Mouse (Mus musculus) right cerebral cortex, postnatal 25 days (tissue): Measurements from ENCODE around the gene Btg1-ps2.
"Not testable (repeated sequence)": the region's sequence is repeated elsewhere in the genome, so short reads cannot be mapped to it uniquely, and the experiment has no call there.

ENCODE experiments used
- DNase-seq: peaks from one replicate; pipeline ENCODE4 v3.0.0; 2022

Gene Btg1-ps2

DNA sequence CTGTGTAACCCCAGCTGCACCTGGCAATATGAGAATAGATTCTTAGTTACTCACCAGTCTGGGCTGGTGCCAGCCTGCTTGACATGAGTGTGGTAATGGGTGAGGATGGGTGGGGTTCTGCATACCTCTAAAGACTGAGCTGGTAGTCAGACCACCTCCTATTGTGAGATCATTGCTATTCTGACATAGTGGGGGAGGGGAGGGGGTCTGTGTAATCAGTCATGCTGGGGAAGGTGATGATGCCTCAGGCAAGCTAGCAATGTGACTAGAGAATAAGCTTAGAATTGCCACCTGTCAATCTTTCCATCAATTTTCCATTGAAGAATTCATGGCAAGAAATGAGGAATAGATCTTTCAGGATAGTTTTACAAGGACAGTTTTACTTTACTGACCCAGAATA is at the start of gene Btg1-ps2:
Gene Btg1-ps2 (minus strand): TSS at position 101 of the 400 bp plus-strand sequence.
- DNase-seq = not testable (repeated sequence)

DNA sequence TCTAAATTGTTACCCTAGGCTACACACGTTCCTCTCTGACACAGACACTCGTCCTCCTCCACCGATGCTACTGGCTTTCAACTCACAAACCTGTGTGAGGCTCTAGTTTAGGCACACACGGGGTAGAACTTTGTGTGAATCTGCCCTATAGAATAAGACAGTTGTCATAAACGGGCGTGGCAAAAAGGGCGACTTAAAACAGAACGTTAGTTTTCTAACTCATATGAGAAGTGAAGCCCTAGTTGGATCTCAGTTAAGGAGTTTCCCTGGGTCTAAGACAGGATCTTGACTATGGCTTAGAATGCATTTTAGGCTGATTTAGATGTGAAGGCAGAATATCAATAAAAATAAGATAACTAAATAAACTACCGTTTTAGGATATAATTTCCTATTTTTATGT is 42.1 kb upstream of the Btg1-ps2 start, which contains the start of gene Rhox11:
Gene Rhox11 (minus strand): TSS at position 101 of the 400 bp plus-strand sequence.
- DNase-seq = no peak

DNA sequence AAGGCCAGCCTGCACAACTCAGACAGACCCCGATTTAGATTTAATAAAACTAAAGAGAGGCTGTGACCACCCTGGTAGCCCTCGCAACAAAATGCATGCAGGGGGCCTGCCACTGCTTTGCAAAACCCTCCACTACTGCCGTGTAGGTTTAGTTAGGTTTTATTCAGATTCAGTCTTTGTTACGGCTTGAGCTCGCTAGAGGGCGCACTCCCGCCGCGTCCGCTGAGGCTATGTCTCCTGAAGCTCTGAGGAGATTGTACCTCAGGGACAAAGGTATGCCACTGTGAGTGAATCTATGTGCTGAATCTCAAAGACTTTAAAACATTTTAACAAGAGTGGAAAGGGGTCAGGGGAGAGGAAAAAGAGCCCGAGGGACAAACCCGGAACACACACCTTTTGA is 41.3 kb upstream of the Btg1-ps2 start:
- DNase-seq = peak; percentile 36

DNA sequence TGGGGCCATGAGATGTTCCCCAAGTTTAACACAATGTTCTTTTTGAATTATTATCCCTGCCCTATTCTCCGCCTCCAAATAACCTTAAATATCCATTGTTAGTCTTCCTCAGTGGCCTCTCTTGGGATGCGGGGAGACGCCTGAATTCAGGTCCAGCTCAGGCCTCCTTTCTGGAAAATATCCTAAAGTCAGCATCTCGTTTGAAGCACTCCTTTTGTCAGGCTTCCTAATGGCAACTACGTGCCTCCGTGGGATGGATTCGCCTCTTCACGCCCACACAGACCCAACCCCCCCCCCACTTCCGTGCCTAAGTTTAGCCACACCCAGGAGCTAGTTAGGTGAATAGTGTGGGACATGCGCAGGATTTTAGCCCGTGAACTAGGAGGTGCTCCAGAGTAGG is 23.3 kb upstream of the Btg1-ps2 start, which contains the start of gene Rhox10:
Gene Rhox10 (plus strand): TSS at position 301 of the 400 bp plus-strand sequence.
- no peak for DNase-seq

DNA sequence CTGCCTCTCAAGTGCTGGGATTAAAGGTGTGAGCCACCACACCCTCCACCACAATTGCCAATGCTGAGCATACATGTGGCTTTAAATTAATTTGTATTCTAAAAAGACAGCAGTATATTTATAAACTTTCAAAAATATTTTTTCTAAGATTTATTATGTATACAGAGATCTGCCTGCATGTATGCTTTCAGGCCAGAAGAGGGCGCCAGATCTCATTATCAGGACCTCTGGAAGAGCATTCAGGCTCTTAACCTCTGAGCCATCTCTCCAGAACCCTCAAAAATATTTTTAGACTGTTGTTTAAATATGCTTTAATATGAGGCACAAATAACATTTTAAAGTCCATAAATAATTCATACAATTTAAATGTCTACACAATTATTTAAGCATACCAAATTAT is 18.6 kb upstream of the Btg1-ps2 start:
- no peak for DNase-seq

DNA sequence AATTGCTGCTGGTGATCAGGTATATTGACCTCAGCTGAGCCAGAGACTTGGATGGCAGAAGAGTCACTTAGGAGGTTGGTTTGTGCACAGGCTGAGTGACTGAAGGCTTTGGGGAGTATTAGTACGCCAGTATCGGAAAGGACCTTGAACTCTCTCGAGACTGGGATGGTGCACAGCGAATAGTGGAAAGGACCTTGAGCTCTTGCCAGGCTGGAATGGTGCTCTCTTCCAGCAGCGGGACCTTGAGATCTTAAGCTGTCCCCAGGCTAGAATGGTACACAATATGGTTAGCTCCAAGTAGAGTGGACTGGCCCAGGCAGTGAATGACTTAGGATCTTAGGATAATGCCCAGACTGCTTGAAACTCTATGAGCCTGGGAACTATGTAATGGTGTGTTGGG is 3.2 kb downstream of the Btg1-ps2 start:
- no peak for DNase-seq

DNA sequence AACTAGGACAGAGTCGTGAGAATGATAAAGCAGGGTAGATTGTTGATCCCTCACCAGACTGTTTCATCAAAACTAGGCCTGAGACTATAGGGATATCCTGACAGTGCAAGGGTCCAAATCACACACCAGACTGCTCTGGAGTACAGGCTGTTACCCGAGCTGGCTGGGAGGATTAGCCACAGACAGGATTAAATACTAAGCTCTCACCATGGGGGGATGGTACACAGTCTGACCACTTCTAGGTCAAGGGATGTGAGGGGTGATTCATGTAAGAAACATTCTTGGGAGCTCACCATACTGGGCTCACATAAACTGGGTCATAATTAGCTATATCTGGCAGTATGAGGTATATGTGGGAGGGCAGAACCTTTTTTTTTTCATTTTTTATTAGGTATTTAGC is 9.1 kb downstream of the Btg1-ps2 start:
- no peak for DNase-seq

DNA sequence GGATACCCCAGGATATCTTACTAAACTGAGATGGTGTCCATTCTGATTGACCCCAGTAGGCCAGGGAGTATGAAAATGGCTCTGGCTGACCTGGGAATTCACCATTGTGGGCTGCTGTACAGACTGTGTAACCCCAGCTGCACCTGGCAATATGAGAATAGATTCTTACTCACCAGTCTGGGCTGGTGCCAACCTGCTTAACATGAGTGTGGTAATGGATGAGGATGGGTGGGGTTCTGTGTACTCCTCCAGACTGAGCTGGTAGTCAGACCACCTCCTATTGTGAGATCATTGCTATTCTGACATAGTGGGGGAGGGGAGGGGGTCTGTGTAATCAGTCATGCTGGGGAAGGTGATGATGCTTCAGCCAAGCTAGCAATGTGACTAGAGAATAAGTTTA is 24.3 kb downstream of the Btg1-ps2 start, which contains the start of gene Btg1-ps1:
Gene Btg1-ps1 (minus strand): TSS at position 219 of the 400 bp plus-strand sequence.
- DNase-seq = not testable (repeated sequence)

DNA sequence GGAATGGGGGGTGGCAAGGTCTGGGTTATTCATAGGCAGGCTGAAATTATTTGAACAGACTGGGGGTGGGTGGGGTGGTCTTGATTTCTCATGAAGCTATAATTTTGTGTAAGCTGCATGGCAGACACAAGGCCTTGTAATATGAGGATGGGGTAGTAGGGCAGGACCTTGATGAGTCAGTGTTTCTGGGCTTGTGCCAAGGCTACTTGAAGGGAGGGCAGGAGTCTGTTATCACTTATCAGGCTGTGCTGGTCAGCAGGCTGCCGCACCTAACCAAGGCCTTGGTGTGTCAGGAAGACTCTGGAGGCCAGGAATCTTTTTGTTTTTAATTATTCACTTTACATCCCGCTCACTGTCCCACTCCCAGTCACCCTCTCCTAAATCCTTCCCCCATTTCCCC is 34.2 kb downstream of the Btg1-ps2 start:
- DNase-seq = no peak
